Mouse (Mus musculus) ES-E14 (cell line): Measurements from ENCODE around the gene Hdac5.

ENCODE experiments used
- CHD2 ChIP-seq: IDR thresholded peaks from 2 replicates; pipeline ENCODE4 v1.6.1; 2014; ENCODE audit warnings: mild to moderate bottlenecking, low read depth, low read length, inconsistent platforms
- HCFC1 ChIP-seq: IDR thresholded peaks from 2 replicates; pipeline ENCODE4 v1.6.1; 2012; ENCODE audit warnings: low read length, inconsistent platforms, borderline replicate concordance; ENCODE audit not compliant: insufficient read depth

- TF ChIP-seq HCFC1 (no peak), CHD2 (no peak)
Measured at GRCm38 (mm10) chr11:102215511-102215910, 14.5 kb downstream of the Hdac5 start.
